Mouse (Mus musculus) kidney, adult 2 months (tissue): ENCODE results near the gene Epc2. TPM values are rescaled to one million over a fixed set of nuclear protein-coding genes. Genes with fewer than 3 reads are reported as not detected.
A peak's percentile ranks its signal among the peaks of the same experiment; 100 is the strongest.

Experiments used
- DNase-seq: peaks from one replicate; pipeline ENCODE4 v3.0.0; 2021
- H3K27ac ChIP-seq: fragments of 200-500 bp; 2 replicates; pipeline ENCODE4 v1.5.1; 2012; ENCODE audit warnings: low read depth, low read length, control low read depth, inconsistent platforms; ENCODE audit not compliant: insufficient read depth
- H3K27me3 ChIP-seq: fragments of 200-500 bp; replicated peaks from 2 replicates; pipeline ENCODE4 v1.6.1; 2012; ENCODE audit warnings: mild to moderate bottlenecking, moderate library complexity, low read length, inconsistent platforms; ENCODE audit not compliant: control insufficient read depth, insufficient read depth
- H3K36me3 ChIP-seq: fragments of 200-500 bp; 2 replicates; pipeline ENCODE4 v1.6.1; 2012; ENCODE audit warnings: mild to moderate bottlenecking, moderate library complexity, low read length, inconsistent platforms; ENCODE audit not compliant: control insufficient read depth, insufficient read depth
- H3K4me1 ChIP-seq: fragments of 200-500 bp; 2 replicates; pipeline ENCODE4 v1.6.1; 2011; ENCODE audit warnings: low read length; ENCODE audit not compliant: control insufficient read depth, insufficient read depth
- H3K4me3 ChIP-seq: fragments of 200-500 bp; 2 replicates; pipeline ENCODE4 v1.5.1; 2011; ENCODE audit warnings: mild to moderate bottlenecking, low read depth, low read length, control low read depth; ENCODE audit not compliant: insufficient read depth
- CTCF ChIP-seq: fragments of 200-500 bp; conservative IDR thresholded peaks from 2 replicates; pipeline ENCODE4 v1.5.1; 2011; ENCODE audit warnings: low read depth, mild to moderate bottlenecking, control low read depth, low read length, moderate library complexity, mixed read lengths; ENCODE audit not compliant: insufficient read depth, insufficient read length
- POLR2A ChIP-seq: fragments of 200-500 bp; IDR thresholded peaks from one replicate; pipeline ENCODE4 v1.6.1; 2011; ENCODE audit warnings: low read depth, low read length, control low read depth
- WGBS: fragments of 180-500 bp; shearing (Covaris S2); methylation state at CpG from one replicate; pipeline ENCODE4 v1.1.7; 2018; 5-methylcytosine and 5-hydroxymethylcytosine counted together
- polyA plus RNA-seq: library from polyadenylated mRNA; depleted of rRNA; stranded (reverse); fragments of >200 nt; gene quantifications from 2 replicates; pipeline ENCODE4 v1.2.3, GENCODE M21; 2012

Gene Epc2
- polyA plus RNA-seq, 1 experiment = 6.0 TPM

DNA sequence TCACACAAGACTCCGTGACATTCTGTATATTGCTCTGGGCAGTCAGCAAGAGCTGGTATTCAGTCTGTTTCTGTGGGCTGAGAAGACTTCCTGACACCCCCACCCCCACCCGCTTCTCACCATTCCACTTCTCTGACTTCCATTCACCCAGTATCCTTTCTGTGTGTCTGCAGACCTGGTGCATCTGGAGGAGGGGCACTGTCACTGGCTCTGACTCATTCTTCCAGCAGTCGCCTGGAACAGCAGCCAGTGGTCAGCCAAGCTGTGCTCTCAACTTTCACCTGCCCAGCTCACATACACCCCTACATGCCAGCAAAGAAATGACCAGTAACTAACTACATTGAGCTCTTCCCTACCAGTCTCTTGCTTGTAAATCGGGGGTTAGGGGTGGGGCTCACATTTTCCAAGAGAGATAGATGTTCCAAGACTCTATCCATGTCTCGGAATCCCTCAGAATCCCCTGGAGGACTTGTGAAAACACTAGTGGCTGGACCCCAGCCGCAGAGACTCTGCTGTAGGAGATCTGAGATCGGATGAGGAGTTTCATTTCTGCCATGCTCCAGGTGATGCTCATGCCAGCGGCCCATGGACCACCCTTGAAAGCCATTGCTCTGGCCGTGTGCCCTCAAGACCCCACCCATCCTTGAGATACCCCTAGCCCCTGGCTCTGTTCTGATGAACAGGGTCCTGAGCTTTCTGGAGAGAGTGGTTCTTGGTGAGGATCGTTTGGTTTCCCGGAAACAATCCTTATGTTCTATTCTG lies 120.1 kb downstream of the Epc2 start:
- TF ChIP-seq CTCF (no peak), POLR2A (no peak)
- peak; percentile 11 for DNase-seq
- Histone ChIP-seq H3K27ac (no peak overlapping the region), H3K36me3 (no peaks in the 10 kb centered on the region), H3K4me1 (peaks cover 4% of the 10 kb centered on the region; the same call in 1 of the 2 replicates), H3K27me3 (no peaks in the 10 kb centered on the region), H3K4me3 (no peak overlapping the region)
- 40% methylated on average over 11 of the region's 11 CpGs for WGBS

DNA sequence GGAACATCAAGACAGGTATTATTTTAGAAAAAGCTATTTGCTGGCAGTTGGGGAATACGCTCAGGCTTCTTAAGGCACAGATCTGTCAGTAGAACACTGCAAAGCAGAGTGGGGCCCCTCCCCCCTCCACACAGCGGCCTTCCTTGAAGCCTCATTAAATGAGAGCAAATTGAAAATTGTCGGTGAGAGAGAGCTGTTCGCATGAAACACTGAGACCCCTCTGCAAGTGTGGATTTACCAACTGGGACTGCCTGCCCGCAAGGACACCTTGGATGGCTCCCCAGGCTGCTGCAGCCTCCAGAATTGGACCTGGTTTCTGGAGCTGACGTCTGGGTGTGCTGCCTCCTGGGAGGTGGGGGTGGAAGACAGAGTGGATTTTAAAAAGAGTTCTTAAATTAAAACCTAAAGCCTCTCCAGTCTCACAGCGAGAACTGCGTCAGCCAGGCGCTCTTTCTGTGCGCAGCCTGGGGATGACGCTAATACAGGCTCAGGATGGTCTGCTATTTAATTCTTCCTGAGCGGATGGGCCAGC lies 120.9 kb downstream of the Epc2 start:
- no peak for DNase-seq
- Histone ChIP-seq H3K27me3 (no peaks in the 10 kb centered on the region), H3K4me1 (peaks cover 4% of the 10 kb centered on the region; the same call in 1 of the 2 replicates), H3K27ac (no peak overlapping the region), H3K4me3 (no peak overlapping the region), H3K36me3 (no peaks in the 10 kb centered on the region)
- 59% methylated on average over 12 of the region's 12 CpGs for WGBS
- TF ChIP-seq POLR2A = no peak
- no peak for TF ChIP-seq CTCF

DNA sequence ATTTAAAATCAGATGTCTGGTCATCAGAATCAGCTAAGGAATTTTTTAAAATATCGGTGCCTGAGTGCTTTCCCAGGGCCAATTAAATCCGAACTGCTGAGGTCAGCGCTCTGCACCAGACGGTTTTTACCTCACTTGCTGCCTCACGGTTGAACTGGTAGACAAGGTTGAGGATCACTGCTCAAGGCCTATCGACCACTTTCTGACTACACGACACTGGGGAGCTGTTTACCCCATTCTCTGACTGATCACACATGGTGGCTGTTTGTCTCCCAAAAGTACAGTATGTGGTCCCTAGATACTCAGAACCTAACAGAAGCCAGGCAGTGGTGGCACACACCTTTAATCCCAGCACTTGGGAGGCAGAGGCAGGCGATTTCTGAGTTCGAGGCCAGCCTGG lies 121.4 kb downstream of the Epc2 start:
- H3K36me3 ChIP-seq = no peaks in the 10 kb centered on the region
- DNase-seq = peak; percentile 21
- H3K4me1 ChIP-seq = peaks cover 4% of the 10 kb centered on the region; the same call in 1 of the 2 replicates
- WGBS = 57% methylated on average over 9 of the region's 9 CpGs
- TF ChIP-seq CTCF = no peak
- H3K4me3 ChIP-seq = no peak overlapping the region
- no peaks in the 10 kb centered on the region for H3K27me3 ChIP-seq
- no peak overlapping the region for H3K27ac ChIP-seq

DNA sequence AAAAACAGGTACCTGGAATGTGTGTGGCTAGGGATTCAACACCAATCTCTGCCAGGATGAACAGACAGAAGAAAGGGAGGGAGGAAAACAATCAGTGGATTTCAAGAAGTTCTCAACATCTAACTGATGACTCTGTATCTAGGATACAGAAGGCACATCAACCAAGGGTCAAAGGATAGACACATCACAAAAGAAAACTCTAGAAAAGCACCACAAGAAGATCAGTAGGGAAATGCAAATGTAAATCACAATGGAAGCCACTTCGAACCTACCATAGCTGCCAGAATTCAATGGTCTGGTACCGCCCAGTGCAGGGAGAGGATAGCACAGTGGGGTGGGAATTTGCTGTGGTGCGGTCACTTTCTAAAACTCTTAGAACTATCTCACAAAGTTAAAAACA lies 122.0 kb downstream of the Epc2 start:
- no peaks in the 10 kb centered on the region for H3K36me3 ChIP-seq
- DNase-seq = no peak
- no peaks in the 10 kb centered on the region for H3K27me3 ChIP-seq
- peaks cover 4% of the 10 kb centered on the region; the same call in 1 of the 2 replicates for H3K4me1 ChIP-seq
- H3K27ac ChIP-seq = no peak overlapping the region
- 96% methylated on average over 3 of the region's 3 CpGs for WGBS
- TF ChIP-seq CTCF (no peak), POLR2A (no peak)
- H3K4me3 ChIP-seq = no peak overlapping the region

DNA sequence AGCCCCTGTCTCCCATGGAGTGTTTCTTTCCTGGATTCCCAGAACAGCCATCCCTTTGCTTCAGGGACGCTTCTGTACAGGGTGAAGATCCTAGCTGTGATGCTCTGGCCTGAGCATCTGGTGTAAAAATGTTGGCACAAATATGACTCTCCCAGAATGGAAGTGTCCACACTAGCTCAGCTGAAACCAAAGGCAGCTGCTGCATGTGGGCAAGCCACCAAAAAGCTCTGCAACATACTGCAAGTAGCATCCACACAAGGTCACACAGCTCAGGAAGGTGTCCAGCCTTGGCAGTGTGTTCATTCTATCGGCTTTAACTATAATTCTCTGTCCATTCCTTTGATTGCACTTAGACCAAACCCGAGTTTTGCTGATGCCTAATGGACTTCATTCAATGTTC lies 129.3 kb downstream of the Epc2 start:
- DNase-seq = no peak
- Histone ChIP-seq H3K27me3 (no peaks in the 10 kb centered on the region), H3K4me3 (no peak overlapping the region), H3K4me1 (no peaks in the 10 kb centered on the region), H3K27ac (no peak overlapping the region), H3K36me3 (no peaks in the 10 kb centered on the region)
- TF ChIP-seq CTCF (no peak), POLR2A (no peak)
- 84% methylated on average over 3 of the region's 3 CpGs for WGBS

DNA sequence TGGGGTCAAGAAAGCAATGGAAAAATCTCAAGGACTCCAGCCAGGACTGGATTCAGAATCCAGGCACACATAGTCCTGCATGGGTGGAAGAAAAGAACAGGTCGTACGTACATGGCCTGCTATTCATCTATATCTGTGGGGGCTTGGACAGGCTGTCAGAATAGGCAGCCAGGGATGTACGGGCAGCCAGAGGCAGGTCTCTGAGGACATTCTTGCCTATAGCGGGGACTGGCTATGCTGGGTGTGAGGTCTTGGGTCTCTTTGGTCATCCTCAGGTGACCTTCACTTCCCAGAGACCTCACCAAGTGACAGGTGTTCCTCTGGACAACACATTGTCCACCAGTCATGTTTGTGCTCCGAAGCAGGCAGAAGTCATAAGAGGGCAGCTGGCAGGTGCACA lies 131.3 kb downstream of the Epc2 start:
- Histone ChIP-seq H3K4me1 (no peaks in the 10 kb centered on the region), H3K27ac (no peak overlapping the region), H3K4me3 (no peak overlapping the region), H3K36me3 (no peaks in the 10 kb centered on the region), H3K27me3 (no peaks in the 10 kb centered on the region)
- 86% methylated on average over 5 of the region's 5 CpGs for WGBS
- no peak for DNase-seq
- TF ChIP-seq POLR2A (no peak), CTCF (no peak)

DNA sequence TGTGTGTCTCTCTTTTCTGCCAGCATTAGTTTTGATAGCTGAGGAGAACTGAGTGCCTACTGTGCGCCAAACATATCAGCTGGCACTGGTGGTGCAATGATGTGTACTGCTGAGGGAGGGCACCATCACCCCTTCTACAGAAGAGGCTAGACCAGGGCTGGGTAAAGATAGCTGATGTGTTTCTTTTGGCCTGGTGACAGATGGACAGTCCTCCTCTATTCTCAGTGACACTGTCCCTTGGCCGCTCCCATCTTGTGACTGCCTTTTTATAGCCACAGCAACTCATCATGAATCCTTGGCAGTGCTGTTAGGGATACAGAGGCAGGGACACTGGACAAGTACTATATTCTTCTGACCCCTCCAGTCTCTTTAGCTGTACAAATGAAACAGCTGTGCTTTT lies 132.0 kb downstream of the Epc2 start:
- Histone ChIP-seq H3K4me1 (no peaks in the 10 kb centered on the region), H3K4me3 (no peak overlapping the region), H3K36me3 (no peaks in the 10 kb centered on the region), H3K27me3 (no peaks in the 10 kb centered on the region), H3K27ac (no peak overlapping the region)
- no peak for DNase-seq
- TF ChIP-seq CTCF (no peak), POLR2A (no peak)
- 88% methylated on average over 2 of the region's 2 CpGs for WGBS

DNA sequence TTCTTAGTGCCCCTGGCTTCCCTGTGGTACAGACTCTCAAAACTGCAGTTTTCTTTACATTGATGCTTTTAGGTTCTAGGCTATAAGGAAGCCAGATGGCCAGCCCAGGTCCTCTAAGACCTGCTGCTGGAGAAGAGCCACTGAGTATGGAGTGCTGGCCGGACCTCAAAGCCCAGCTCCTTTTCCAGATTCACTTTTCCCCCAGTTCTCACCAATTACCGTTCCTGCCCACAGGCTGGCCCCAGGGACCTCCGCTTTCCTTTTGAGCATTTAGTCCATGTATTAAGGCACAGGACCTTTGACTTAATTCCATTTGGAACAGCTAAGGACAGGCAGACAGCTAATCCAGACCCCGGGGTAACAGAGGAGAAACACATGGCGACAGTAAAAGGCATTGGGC lies 139.2 kb downstream of the Epc2 start:
- H3K27ac ChIP-seq = no peak overlapping the region
- no peak overlapping the region for H3K4me3 ChIP-seq
- H3K4me1 ChIP-seq = no peaks in the 10 kb centered on the region
- TF ChIP-seq POLR2A = no peak
- no peak for TF ChIP-seq CTCF
- H3K36me3 ChIP-seq = no peaks in the 10 kb centered on the region
- no peak for DNase-seq
- WGBS = 70% methylated on average over 5 of the region's 5 CpGs
- H3K27me3 ChIP-seq = no peaks in the 10 kb centered on the region
